Mouse (Mus musculus): ENCODE measurements around the gene Sema6c.

GRCm38 (mm10) chr3:95136336-95136735, 23.9 kb upstream of the Sema6c start:
- TF ChIP-seq CTCF (IDR thresholded peaks at IDR 0.05; ENCODE audit: insufficient read depth, low read length) (no peak), POLR2A (IDR thresholded peaks at IDR 0.05; ENCODE audit: borderline replicate concordance, extremely low read depth, low read depth, low read length) (no peak)

Data from lung, adult 2 months (tissue).